Mouse (Mus musculus): ENCODE results near the gene Arhgap10. TPM values are rescaled to one million over a fixed set of nuclear protein-coding genes. Genes with fewer than 3 reads are reported as not detected.

The Arhgap10 gene
- polyA plus RNA-seq, 1 experiment: 88.6 TPM

DNA sequence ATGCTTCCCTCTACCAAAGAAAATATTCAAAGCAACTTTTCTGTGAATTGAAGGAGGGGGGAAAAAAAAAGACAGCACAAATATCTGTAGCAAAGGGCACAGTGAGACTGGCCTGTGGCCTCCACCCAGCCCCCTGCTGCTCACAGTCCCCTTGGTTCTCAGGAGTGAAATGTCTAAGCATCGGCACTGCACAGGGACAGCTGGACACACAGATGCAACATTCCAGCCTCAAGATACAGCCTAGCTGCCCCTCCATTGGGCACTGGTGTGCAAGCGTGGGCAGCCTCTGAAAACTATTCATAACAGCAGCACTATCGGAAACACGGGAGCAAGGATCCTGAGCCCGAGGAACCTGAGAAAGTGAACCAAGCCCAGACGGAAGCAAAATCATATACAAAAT lies 113.7 kb downstream of the Arhgap10 start:
- no peaks in the 10 kb centered on the region for H3K9me3 ChIP-seq
- H3K27me3 ChIP-seq (replicated peaks): no peaks in the 10 kb centered on the region
- no peak for TF ChIP-seq GATA1 (IDR thresholded peaks at IDR 0.05; ENCODE audit: borderline replicate concordance, low read length)
- TF ChIP-seq FLI1 (IDR thresholded peaks at IDR 0.05; ENCODE audit: low read length): no peak
- H3K4me3 ChIP-seq (replicated peaks): no peak overlapping the region
- peaks cover 98% of the 10 kb centered on the region for H3K36me3 ChIP-seq (replicated peaks; ENCODE audit: low read length)
- H3K4me1 ChIP-seq: no peaks in the 10 kb centered on the region

DNA sequence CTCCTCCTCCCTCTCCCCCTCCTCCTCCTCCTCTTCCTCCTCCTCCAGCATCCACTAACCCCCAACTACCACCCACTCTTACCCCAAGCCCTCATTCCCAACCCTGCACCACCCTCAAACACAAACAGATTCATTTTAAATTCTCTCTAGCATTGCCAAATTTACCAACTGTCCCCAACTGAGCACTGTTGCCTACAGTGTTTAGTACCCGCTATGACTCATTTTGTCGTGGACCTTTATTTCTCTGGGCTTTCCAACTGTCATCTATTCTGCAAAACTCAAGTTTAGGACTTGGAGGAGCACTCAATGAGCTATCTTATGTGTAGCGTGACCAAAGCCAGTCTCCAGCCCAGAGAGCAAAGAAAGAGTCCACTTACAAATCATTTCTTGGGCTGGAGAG lies 115.8 kb downstream of the Arhgap10 start:
- Histone ChIP-seq H3K4me3 (replicated peaks) (no peak overlapping the region), H3K36me3 (replicated peaks; ENCODE audit: low read length) (peaks cover 97% of the 10 kb centered on the region), H3K9me3 (peaks cover 16% of the 10 kb centered on the region), H3K4me1 (no peaks in the 10 kb centered on the region), H3K27me3 (replicated peaks) (no peaks in the 10 kb centered on the region)
- no peak for TF ChIP-seq GATA1 (IDR thresholded peaks at IDR 0.05; ENCODE audit: borderline replicate concordance, low read length)
- no peak for TF ChIP-seq FLI1 (IDR thresholded peaks at IDR 0.05; ENCODE audit: low read length)

DNA sequence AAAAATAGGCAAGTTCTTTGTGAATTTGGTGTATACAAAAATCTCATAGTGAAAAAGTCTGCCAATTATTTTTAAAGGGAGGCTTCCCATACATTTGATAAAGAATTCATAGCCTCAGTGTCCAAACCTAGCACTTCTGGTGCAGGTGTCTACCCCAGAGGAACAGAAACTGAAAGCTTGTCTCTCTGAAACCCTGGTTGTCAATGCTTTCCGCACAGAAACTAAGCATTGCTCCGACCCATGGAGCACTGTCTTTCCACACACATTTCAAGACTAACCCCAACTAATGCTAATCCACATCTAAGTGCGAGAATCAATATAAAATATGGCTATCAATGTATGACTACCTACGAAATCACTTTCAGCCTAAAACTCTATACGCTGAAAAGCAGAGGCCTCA lies 116.6 kb downstream of the Arhgap10 start:
- Histone ChIP-seq H3K4me1 (no peaks in the 10 kb centered on the region), H3K4me3 (replicated peaks) (no peak overlapping the region), H3K36me3 (replicated peaks; ENCODE audit: low read length) (peaks cover 97% of the 10 kb centered on the region), H3K27me3 (replicated peaks) (no peaks in the 10 kb centered on the region), H3K9me3 (peaks cover 21% of the 10 kb centered on the region)
- no peak for TF ChIP-seq GATA1 (IDR thresholded peaks at IDR 0.05; ENCODE audit: borderline replicate concordance, low read length)
- no peak for TF ChIP-seq FLI1 (IDR thresholded peaks at IDR 0.05; ENCODE audit: low read length)

DNA sequence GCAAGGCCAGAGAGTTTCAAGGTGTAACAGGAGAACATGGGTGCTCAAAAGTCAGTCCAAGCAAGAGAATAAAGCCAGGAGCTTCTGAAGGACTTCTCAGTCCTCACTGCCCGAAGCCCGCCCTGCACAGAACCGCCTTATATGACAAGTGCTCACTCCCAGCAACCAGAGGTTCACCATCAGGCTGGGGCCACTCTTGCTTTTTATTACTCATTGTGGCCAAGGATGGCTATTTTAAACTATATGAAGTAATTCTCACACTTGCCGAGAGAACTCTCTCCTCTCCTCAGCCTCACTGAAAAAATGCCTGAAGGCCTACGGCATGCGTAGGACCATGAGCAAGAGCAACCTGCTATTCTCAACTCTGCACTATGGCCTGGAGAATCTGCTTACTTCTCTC lies 133.7 kb downstream of the Arhgap10 start:
- H3K9me3 ChIP-seq: no peaks in the 10 kb centered on the region
- H3K36me3 ChIP-seq (replicated peaks; ENCODE audit: low read length): peaks cover 91% of the 10 kb centered on the region
- H3K4me3 ChIP-seq (replicated peaks): no peak overlapping the region
- H3K4me1 ChIP-seq: peaks cover 20% of the 10 kb centered on the region
- no peaks in the 10 kb centered on the region for H3K27me3 ChIP-seq (replicated peaks)
- TF ChIP-seq GATA1 (IDR thresholded peaks at IDR 0.05; ENCODE audit: borderline replicate concordance, low read length) (no peak), FLI1 (IDR thresholded peaks at IDR 0.05; ENCODE audit: low read length) (no peak)

DNA sequence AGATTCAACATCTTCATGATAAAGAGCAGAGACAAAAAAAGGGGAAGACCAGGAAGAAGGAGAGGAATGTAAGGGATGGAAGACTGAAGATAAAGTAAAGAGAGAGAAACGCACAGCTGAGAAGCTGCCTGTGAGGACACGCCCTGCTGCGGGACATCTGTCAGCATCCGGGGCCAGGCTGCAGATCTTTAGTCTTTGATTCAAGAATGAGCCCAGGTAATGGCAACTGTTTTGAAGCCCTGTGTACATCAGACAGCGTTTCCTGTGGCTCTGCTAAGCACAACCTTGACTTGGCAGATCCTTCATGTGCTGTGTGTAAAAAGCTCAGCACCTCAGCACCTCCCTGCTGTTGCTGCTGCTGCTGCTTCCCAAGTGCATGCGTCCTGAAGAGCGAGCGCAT lies 134.1 kb downstream of the Arhgap10 start:
- no peak overlapping the region for H3K4me3 ChIP-seq (replicated peaks)
- H3K4me1 ChIP-seq: peaks cover 20% of the 10 kb centered on the region
- TF ChIP-seq FLI1 (IDR thresholded peaks at IDR 0.05; ENCODE audit: low read length) (no peak), GATA1 (IDR thresholded peaks at IDR 0.05; ENCODE audit: borderline replicate concordance, low read length) (no peak)
- H3K27me3 ChIP-seq (replicated peaks): no peaks in the 10 kb centered on the region
- peaks cover 92% of the 10 kb centered on the region for H3K36me3 ChIP-seq (replicated peaks; ENCODE audit: low read length)
- H3K9me3 ChIP-seq: no peaks in the 10 kb centered on the region

DNA sequence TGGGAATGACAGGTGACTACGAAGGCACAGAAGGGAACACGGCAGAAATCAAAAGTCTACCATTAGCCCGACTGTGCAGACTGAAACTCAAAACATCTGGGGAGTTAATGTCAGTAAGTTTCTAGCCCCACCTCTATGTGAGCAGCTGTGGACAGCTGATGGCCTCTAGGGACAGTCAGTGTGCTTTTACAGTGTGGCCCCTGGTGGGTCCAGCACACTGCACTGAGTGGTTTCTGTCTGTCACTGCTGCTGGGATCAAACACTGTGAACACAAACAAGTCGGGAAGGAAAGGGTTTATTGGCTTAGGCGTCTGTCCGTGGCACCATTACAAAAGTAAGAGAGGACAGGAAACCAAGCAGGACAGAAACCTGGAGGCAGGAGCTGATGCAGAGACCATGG lies 136.9 kb downstream of the Arhgap10 start:
- Histone ChIP-seq H3K4me1 (peaks cover 25% of the 10 kb centered on the region), H3K9me3 (no peaks in the 10 kb centered on the region), H3K4me3 (replicated peaks) (no peak overlapping the region), H3K36me3 (replicated peaks; ENCODE audit: low read length) (peaks cover 99% of the 10 kb centered on the region), H3K27me3 (replicated peaks) (no peaks in the 10 kb centered on the region)
- TF ChIP-seq FLI1 (IDR thresholded peaks at IDR 0.05; ENCODE audit: low read length) (no peak), GATA1 (IDR thresholded peaks at IDR 0.05; ENCODE audit: borderline replicate concordance, low read length) (no peak)

DNA sequence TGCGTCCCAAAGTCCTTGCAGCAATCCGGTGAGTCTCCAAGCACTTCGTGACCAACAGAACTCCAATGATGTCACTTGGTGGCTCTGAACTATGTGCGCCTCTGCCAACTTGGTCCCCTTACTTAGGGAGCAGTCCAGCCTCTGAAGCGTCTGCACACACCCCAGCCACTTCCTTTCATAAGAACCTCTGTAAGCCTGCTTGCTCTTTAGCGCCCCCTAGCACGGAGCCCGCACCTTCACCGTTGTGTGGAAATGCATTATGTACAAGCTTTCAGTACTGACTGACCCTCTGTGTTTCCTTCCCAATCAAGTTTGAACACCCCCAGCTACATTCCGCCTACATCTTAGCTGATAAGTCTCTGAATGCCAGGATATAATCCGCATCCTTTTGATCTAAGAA lies 138.5 kb downstream of the Arhgap10 start:
- no peak for TF ChIP-seq FLI1 (IDR thresholded peaks at IDR 0.05; ENCODE audit: low read length)
- no peak for TF ChIP-seq GATA1 (IDR thresholded peaks at IDR 0.05; ENCODE audit: borderline replicate concordance, low read length)
- H3K36me3 ChIP-seq (replicated peaks; ENCODE audit: low read length): peaks cover 99% of the 10 kb centered on the region
- peaks cover 19% of the 10 kb centered on the region for H3K4me1 ChIP-seq
- no peaks in the 10 kb centered on the region for H3K9me3 ChIP-seq
- H3K27me3 ChIP-seq (replicated peaks): no peaks in the 10 kb centered on the region
- no peak overlapping the region for H3K4me3 ChIP-seq (replicated peaks)

DNA sequence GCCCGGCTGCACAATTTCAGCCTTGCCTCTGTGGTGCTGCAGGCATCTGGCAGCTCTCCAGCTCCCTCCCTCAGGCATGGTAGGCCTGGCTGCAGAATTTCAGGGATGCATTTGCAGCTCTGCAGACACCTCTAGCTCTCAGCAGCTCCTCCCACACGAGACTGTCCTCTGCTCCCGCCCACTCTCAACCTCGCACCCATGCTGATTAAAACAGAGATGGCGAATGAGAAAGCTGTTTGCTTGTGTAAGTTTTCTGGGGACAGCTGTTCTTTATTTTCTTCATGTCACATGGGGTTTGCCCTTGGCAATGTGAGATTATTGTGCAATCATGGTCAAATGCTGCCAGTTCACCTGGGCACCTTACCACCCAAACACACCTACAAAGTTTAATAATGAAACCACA lies 141.3 kb downstream of the Arhgap10 start:
- H3K9me3 ChIP-seq: no peaks in the 10 kb centered on the region
- peaks cover 26% of the 10 kb centered on the region for H3K4me1 ChIP-seq
- H3K36me3 ChIP-seq (replicated peaks; ENCODE audit: low read length): peaks cover 99% of the 10 kb centered on the region
- H3K4me3 ChIP-seq (replicated peaks): no peak overlapping the region
- TF ChIP-seq FLI1 (IDR thresholded peaks at IDR 0.05; ENCODE audit: low read length) (no peak), GATA1 (IDR thresholded peaks at IDR 0.05; ENCODE audit: borderline replicate concordance, low read length) (no peak)
- no peaks in the 10 kb centered on the region for H3K27me3 ChIP-seq (replicated peaks)

DNA sequence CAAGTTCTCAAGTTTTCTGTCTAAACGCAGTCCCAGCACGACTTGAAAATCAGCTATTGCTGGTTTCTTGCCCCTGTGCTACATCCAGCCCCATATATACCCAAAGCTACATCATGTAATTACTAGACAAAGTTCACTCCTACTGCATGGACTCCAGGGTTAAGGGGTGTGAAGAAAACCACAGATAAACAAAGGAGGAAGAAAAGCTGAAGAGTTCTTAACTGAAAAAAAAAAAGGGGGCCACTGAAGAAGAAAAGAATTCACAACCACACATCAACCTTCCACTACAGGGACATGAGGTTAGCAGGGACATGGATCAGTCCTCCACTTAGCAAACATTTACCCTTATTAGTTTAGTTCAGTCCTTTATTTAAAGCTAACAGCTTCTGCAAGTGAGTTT lies 141.8 kb downstream of the Arhgap10 start:
- H3K27me3 ChIP-seq (replicated peaks): no peaks in the 10 kb centered on the region
- H3K4me3 ChIP-seq (replicated peaks): no peak overlapping the region
- peaks cover 99% of the 10 kb centered on the region for H3K36me3 ChIP-seq (replicated peaks; ENCODE audit: low read length)
- TF ChIP-seq FLI1 (IDR thresholded peaks at IDR 0.05; ENCODE audit: low read length) (no peak), GATA1 (IDR thresholded peaks at IDR 0.05; ENCODE audit: borderline replicate concordance, low read length) (no peak)
- H3K9me3 ChIP-seq: no peaks in the 10 kb centered on the region
- peaks cover 26% of the 10 kb centered on the region for H3K4me1 ChIP-seq

DNA sequence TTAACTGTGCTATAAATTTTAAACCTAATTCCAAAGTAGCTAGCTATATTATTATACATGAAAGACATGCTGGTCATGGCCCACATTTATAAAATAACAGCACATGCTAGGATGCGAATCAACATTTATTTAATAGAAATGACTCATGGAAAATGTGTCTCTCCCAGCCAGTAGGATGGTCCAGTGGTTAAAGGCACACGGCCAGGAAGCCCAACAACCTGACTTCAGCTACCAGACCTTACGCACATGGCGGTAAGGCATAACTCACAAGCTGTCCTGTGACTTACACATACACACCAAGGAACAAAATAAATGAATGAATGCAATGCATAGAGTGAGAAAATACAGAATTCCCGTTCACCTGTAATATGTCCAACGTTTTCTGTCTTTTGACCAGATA lies 146.7 kb downstream of the Arhgap10 start:
- Histone ChIP-seq H3K36me3 (replicated peaks; ENCODE audit: low read length) (peaks cover 96% of the 10 kb centered on the region), H3K4me3 (replicated peaks) (no peak overlapping the region), H3K27me3 (replicated peaks) (no peaks in the 10 kb centered on the region), H3K4me1 (peaks cover 24% of the 10 kb centered on the region), H3K9me3 (no peaks in the 10 kb centered on the region)
- TF ChIP-seq FLI1 (IDR thresholded peaks at IDR 0.05; ENCODE audit: low read length) (no peak), GATA1 (IDR thresholded peaks at IDR 0.05; ENCODE audit: borderline replicate concordance, low read length) (no peak)

DNA sequence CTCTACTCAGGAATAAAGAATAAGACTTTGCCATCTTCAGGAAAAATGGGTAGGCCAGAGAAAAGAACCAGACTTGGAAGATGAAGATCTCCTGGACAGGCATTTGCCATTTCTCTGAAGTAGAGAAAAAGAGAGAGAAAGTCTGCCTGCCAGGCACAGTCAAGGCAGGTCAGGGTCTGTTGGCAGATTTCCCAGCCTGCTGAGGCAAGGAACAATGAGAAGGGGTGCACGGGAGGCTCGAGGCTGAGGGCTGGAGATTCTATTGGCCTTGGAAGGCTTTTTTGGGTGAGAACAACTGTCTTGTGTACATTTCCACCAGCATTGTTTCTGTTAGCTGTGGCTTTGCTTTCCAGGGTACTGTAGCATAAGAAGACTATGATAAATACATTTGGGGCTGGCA lies 147.4 kb downstream of the Arhgap10 start:
- no peak for TF ChIP-seq GATA1 (IDR thresholded peaks at IDR 0.05; ENCODE audit: borderline replicate concordance, low read length)
- no peak for TF ChIP-seq FLI1 (IDR thresholded peaks at IDR 0.05; ENCODE audit: low read length)
- Histone ChIP-seq H3K27me3 (replicated peaks) (no peaks in the 10 kb centered on the region), H3K36me3 (replicated peaks; ENCODE audit: low read length) (peaks cover 96% of the 10 kb centered on the region), H3K9me3 (no peaks in the 10 kb centered on the region), H3K4me1 (peaks cover 24% of the 10 kb centered on the region), H3K4me3 (replicated peaks) (no peak overlapping the region)

Data from megakaryocyte, embryonic 14.5 days (primary cell).